Mouse (Mus musculus): ENCODE measurements around the gene Sipa1l3. TPM values are rescaled to one million over a fixed set of nuclear protein-coding genes. Genes with fewer than 3 reads are reported as not detected.

Sipa1l3 gene
- total RNA-seq, 2 experiments from 2014 or later: 6.3 to 6.5 TPM

DNA sequence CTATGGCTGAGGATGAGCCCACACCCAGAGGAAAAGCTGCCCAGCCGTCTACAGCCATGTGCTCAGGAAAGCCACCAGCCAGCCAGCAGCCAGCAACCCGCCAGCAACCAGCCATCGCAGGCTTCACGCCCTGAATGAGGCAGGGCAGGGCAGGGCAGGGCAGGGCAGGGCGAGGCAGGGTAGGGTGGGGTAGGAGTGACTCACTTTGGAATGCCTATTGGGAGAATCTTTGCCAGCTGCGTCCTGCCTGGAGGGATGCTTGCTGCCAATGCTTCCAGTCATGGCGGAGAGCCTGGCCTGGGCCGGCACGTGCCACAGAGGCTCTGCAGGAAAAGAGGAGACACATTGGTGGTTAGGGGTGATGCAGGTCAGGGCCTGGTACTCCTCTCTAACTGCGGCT, 168.0 kb downstream of the Sipa1l3 start:
- intact Hi-C loops (cut with DNase I): no loop called here
- DNase-seq: no peak

- intact Hi-C loops (cut with DNase I): no loop called here
- no peak for DNase-seq
Observed at GRCm38 (mm10) chr7:29346212-29346611, 172.2 kb downstream of the Sipa1l3 start.

GRCm38 (mm10) chr7:29345534-29345933, 172.9 kb downstream of the Sipa1l3 start:
- intact Hi-C loops (cut with DNase I): no loop called here
- DNase-seq: no peak

DNA sequence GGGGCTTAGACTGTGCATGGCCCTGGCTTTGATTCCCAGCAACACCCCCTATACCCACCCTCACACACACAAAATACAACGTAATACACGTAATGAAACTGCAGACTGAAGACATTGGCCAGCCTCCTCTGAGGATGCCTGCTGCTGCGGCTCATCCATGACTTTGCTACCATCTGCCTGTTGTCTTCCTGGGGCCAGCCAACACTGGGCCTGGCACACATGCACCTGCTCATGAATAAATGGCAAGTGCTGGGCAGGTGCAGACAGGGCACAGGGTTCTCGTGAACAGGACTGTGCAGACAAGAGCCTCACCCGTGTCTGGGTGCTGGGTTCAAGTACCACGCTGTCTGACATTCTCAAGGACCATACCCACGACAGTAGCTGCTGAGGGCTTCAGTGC, 174.7 kb downstream of the Sipa1l3 start:
- intact Hi-C loops (cut with DNase I): no loop called here

GRCm38 (mm10) chr7:29342489-29343092, 175.8 kb downstream of the Sipa1l3 start:
- DNase-seq: no peak
- intact Hi-C loops (cut with DNase I): no loop called here

More for the DNA sequence above, 174.7 kb downstream of the Sipa1l3 start:
- DNase-seq: no peak

DNA sequence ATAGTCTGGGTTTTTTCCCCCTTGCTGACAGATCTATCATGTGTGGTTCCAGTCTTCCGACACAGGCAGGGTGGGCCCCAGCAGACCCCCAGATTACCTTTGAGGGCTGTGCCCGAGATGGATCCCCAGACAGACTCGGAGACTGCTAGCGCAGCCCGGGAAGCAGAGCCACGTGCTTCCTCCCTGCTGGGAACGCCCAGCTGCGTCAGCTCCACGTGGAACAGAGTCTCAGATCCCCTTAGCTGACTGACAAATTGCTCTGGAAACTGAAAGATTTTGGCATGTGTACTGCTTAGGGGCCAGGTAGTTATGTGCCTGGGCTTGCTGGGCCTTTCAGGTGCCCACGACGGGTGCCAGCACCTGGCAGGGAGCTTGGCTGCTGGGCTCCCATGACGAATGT, 176.7 kb downstream of the Sipa1l3 start:
- intact Hi-C loops (cut with DNase I): no loop called here
- no peak for DNase-seq

GRCm38 (mm10) chr7:29340838-29341237, 177.6 kb downstream of the Sipa1l3 start:
- DNase-seq: no peak
- intact Hi-C loops (cut with DNase I): no loop called here

GRCm38 (mm10) chr7:29340247-29340646, 178.2 kb downstream of the Sipa1l3 start:
- DNase-seq: no peak
- intact Hi-C loops (cut with DNase I): no loop called here

GRCm38 (mm10) chr7:29338984-29339679, 179.3 kb downstream of the Sipa1l3 start:
- DNase-seq: no peak
- intact Hi-C loops (cut with DNase I): no loop called here

DNA sequence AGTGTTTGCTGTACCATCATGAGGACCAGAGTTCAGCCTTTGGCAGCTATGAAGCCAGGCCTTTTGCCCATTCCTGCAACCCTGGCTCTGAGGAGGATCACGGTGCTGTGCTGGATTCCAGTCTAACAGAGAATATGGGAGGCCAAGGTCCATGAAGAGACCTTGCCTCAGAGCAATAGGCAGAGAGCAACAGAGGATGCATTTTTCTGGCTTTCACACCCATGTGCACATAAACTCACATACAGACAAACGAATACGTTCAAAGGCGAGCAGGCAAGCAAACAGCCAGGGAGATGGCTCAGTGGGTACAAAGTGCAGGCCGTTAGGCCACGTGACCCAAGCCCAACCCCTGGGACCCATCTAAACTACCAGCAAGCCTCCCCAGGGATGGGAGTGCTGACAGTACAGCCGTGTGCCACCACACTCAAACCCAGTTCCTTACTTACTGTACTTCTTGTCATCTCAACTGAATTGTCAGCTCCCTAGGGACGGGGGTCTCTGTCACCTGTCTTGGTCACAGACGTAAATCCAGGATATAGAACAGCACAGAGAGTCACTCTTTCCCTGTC, 180.0 kb downstream of the Sipa1l3 start:
- intact Hi-C loops (cut with DNase I): no loop called here

GRCm38 (mm10) chr7:29337766-29338165, 180.7 kb downstream of the Sipa1l3 start:
- no peak for DNase-seq
- intact Hi-C loops (cut with DNase I): no loop called here

More for the DNA sequence above, 180.0 kb downstream of the Sipa1l3 start:
- DNase-seq: no peak

- intact Hi-C loops (cut with DNase I): no loop called here
- no peak for DNase-seq
Observed at GRCm38 (mm10) chr7:29336795-29337319, 181.6 kb downstream of the Sipa1l3 start.

- intact Hi-C loops (cut with DNase I): no loop called here
- no peak for DNase-seq
Observed at GRCm38 (mm10) chr7:29335841-29336671, 182.4 kb downstream of the Sipa1l3 start.

GRCm38 (mm10) chr7:29335276-29335675, 183.2 kb downstream of the Sipa1l3 start:
- intact Hi-C loops (cut with DNase I): no loop called here
- DNase-seq: no peak

DNA sequence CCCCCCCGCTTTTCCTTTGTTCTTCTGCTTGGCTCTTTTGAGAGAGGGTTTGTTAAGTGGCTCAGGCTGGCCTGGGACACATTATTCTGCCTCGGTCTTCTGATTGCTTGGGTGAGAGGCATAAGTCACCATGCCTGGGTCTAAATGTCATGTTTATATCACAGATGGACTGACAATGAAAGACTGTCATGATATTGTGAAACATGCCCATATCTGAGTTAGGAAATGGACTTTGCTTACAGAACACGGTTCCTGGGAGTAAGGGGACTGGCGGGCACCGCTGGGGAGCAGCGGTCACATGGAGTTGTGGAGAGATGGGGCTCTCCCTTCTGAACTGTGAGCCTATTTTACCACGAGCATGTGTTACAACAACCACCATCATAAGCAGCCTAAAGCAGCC, 184.3 kb downstream of the Sipa1l3 start:
- intact Hi-C loops (cut with DNase I): no loop called here
- DNase-seq: no peak

- intact Hi-C loops (cut with DNase I): loop anchor here (5.0 kb wide), 1 partner anchor 33 kb away; no protein-coding TSS in a partner anchor
- no peak for DNase-seq
Observed at GRCm38 (mm10) chr7:29328984-29329383, 189.5 kb downstream of the Sipa1l3 start.

GRCm38 (mm10) chr7:29327087-29327486, 191.4 kb downstream of the Sipa1l3 start:
- no peak for DNase-seq
- intact Hi-C loops (cut with DNase I): loop anchor here (5.0 kb wide), 1 partner anchor 35 kb away; no protein-coding TSS in a partner anchor

DNA sequence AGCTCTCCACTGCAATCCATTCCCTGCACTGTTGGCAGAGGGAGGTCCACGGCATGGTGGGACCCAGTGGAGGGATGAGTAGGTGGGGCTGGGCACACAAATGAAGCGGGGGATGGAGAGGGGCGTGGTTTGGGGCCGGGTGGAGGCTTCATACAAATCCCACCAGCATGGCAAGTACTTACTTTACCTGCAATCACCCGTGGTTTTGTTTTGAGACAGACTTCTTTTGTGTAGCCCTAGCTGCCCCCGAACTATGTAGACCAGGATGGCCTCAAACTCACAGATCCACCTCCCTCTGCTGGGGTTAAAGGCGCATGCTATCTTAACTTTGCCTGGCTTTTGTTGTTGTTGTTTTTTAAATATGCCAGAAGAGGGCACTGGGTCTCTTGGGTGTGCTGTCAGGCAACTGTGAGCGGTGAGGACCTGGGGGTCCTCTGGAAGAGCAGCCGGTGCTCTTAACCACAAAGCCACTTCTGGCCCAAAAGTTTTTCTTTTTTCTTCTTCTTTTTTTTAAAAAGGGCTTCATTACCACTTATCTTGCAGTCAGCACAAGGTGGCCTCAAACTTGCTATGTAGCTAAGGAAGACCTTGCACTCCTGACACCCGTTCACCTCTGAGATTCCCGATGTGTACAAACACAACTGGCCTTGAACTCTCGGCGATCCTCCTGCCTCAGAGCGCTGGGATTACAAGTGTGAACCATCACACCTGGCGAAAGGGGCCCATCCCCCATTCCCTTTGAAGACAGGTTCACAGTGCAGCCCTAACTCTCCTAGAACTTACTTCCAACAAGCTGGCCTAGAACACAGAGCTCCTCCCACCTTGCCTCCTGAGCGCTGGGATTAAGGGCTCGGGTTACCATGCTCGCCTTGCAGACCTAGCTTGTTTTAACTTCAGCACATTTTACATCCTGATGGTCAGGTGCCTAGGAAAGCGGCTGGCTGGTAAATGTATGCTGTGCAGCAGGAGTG, 198.8 kb downstream of the Sipa1l3 start:
- intact Hi-C loops (cut with DNase I): loop anchor here (5.0 kb wide), 1 partner anchor 203 kb away; no protein-coding TSS in a partner anchor
- no peak for DNase-seq

DNA sequence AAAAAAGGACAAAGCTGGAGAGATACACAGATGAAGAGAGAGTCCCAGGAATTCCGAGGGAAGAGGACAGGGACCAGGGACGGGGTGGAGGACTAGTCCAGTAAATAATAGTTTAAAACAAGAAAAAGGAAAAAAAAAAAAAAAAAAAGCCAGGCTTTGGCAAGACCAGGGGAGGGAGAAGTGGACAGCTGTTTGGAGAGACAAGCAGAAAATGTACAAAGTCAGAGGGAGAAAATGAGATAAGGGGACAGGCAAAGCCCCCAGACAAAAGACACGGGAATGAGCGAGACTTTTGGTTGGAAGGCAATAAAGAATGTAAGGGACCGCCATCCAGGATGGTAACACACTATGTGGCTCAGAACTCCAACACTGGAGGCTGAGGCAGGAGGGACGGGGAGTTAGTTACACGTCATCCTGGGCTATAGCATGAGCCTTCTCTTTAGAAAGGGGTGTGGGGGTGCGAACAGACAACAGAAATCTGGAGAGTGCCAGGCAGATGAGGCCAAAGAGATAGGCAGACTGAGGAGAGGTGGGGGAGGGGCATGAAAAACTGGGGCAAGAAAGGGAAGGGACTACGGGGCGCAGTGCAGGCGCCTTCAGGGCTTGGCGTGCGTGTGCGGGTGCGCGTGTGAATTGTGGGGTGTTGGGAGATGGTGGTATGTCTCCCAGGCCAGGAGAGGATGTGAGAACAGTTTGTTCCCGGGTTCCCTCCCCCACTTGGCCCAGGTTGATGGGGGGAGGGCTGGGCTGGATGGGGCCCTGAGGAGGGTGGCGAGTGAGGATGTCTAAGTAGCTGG, 200.1 kb downstream of the Sipa1l3 start:
- intact Hi-C loops (cut with DNase I): no loop called here
- DNase-seq: peak in 1 of 2 experiments; percentile 44
